Mouse (Mus musculus) monocyte, adult 5-6 weeks (primary cell): Measurements from ENCODE around the gene Atp8a1. TPM values are rescaled to one million over a fixed set of nuclear protein-coding genes. Genes with fewer than 3 reads are reported as not detected.

Experiments
- ATAC-seq: fragments of 153-309, 156-312 bp; replicated peaks from 2 replicates; pipeline ENCODE4 v1.8.0; 2017; ENCODE audit warnings: mild to moderate bottlenecking; ENCODE audit not compliant: low TSS enrichment, insufficient number of reproducible peaks, severe bottlenecking, poor library complexity, low FRiP score
- total RNA-seq: library from RNA; stranded (forward); fragments of 200-1000, 200-491, 200-594 nt; gene quantifications from 3 replicates; pipeline ENCODE4 v1.2.3, GENCODE M21; 2017

Gene Atp8a1
- total RNA-seq, 1 experiment from 2014 or later = 30.1 TPM

DNA sequence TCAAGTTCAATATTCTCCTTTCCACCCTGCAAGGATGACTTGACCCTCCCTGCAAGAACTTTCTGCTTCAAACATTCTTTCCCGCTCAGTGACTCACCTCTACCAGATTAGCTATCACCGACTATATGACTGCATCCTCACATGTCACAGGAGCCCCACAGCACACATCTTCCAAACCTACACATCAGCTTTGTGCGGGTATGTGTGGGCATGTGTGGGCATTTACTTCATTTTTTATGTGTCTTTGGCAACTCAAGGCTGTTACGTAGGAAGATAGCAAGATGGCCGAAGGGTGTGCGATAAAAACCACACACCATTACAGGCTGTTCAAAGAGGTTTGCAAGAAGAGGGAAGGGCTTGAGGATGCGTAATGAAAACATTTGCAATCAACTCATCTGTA lies 145.6 kb downstream of the Atp8a1 start:
- no peak for ATAC-seq

- ATAC-seq = no peak
These were observed 147.8 kb downstream of the Atp8a1 start for GRCm38 (mm10) chr5:67699418-67699817.

DNA sequence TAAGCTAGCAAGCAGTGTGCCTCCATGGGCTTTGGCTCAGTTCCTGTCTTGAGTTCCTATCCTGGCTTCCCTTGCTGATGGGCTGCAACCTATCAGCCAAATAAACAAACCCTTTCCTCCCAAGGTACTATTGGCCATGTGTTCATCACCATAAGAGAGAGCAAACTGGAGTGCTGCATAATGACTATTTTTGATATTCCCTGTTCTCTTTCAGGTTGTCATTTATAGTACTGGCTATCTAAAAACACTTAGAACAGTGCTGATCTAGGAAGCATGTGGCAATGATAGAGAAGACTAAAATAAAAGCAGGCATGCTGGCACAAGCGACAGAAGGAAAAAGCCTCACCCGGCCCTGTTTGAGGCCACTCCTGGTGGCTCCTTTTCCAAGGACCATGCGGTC lies 149.1 kb downstream of the Atp8a1 start:
- no peak for ATAC-seq

DNA sequence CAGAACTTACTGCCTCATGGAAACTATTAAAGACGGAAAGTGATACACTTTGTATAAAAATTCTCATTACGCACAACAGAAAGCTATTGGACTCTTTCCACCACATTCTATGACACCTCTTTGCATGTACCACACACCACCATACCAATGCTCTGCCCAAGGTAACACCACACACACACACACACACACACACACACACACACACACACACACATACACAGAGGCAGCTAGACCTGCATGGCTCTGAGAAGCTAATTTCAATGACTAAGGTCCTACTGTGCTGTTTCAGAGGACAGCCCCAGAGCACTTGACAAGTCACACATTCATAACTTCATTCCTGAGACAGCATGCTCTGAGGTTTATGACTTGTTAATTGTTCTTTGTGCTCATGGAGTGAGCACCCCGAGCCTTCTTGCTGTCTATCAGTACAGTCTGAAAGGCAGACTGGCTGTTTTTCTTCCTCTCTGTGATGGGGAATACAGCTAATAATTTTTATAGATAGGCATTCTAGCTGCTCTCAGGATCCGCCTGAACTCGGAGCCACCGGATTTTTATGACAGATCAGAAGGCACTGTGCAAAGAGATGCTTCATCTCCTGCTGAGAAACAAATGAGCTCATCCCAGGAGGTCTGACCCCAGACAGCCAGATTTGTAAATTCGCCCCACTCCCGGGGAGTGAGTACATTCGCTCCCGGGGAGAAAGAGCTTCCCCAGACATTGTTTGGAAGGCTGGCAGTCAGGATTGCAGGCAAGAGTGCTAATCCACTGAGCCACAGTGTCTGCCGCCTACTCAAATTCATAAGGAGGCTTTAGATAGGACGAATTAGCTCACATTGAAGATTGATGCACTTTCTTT lies 150.3 kb downstream of the Atp8a1 start:
- no peak for ATAC-seq

DNA sequence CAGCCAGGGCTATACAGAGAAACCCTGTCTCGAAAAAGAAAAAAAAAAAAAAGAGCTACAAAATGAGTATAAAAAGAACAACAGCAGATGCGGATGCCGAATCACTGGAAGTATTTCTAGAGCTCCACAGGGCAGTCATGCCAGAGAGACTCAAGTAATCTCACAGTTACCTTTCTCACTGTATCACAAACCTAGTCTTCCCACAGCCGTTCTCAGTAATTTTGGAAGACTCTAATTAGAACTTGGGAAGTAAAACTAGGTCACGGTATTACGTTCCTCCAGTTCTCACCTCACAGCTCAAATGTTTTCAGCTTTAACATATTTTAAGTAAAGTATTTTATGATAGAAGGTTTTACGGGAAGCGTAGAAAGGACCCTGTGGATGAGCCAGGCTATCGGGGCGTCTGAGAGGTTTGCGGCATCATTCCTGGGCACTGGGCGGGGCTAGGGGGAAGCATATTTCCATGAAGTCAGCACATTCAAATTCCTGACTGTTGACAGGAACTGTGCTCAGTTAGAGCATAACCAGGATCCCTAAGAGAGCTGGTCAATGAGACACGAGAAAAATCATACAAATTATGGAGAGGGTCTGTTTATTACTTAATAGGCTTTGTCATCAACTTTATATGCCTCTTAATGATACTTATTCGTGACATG lies 152.1 kb downstream of the Atp8a1 start:
- ATAC-seq = no peak

GRCm38 (mm10) chr5:67690336-67690735 lies 156.9 kb downstream of the Atp8a1 start:
- no peak for ATAC-seq

GRCm38 (mm10) chr5:67688001-67688400 lies 159.2 kb downstream of the Atp8a1 start:
- no peak for ATAC-seq

DNA sequence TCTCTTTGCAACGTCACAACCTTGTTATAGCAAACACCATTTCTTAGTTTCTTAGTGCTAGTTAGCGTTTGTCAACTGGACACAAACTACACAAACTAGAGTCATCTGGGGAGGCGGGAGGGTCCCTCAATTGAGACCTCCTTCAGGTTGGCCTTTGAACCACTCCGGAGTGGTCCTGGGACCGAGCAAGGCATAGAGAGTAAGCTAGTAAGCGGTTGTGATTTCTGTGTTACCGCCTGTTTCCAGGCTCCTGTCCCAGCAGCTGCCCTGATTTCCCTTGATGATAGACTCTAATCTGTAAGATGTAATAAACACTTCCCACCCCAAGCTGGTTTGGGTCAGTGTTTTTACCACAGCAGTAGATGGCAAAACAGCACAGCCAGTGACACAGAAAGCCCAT lies 161.3 kb downstream of the Atp8a1 start:
- ATAC-seq = no peak

DNA sequence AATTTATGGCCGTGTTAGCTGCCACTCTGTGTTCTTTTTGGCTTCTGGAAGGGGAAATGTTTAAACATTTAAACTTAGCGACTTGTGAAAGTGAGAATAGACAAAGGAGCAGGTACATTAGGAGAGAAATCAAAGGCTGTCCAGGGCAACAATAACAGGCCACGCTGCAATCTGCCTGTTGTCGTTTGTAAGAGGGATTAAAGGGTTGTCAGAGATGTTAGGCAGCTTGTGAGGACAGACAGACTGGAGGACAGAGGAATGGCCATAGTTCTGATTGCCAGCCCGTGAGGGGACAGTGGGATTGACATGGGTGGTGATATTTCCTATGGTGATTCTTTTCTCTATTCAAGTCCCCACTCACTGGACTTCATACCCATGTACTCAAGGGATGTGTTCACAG lies 161.8 kb downstream of the Atp8a1 start:
- no peak for ATAC-seq

GRCm38 (mm10) chr5:67678819-67679218 lies 168.4 kb downstream of the Atp8a1 start:
- ATAC-seq = no peak

GRCm38 (mm10) chr5:67673008-67673407 lies 174.2 kb downstream of the Atp8a1 start:
- ATAC-seq = no peak

DNA sequence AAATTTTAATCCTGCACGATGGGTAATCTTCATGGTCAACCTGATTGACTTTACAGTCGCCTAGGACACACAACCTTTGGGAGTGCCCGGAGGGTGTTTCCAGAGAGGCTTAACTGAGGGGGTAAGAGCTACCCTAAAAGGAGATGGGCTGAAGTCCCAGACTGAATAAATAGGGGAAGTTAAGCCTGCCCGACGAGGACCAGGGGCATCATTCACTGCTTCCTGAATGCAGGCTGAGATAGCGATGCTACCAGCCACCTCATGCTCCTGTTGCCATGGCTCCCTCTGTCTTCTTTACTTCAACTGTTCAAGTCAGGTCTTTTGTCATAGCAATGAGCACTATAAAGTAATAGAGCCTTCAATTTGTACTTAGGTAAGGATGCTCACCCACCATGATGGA lies 177.1 kb downstream of the Atp8a1 start:
- no peak for ATAC-seq

- no peak for ATAC-seq
These were observed 177.8 kb downstream of the Atp8a1 start for GRCm38 (mm10) chr5:67669436-67669896.

DNA sequence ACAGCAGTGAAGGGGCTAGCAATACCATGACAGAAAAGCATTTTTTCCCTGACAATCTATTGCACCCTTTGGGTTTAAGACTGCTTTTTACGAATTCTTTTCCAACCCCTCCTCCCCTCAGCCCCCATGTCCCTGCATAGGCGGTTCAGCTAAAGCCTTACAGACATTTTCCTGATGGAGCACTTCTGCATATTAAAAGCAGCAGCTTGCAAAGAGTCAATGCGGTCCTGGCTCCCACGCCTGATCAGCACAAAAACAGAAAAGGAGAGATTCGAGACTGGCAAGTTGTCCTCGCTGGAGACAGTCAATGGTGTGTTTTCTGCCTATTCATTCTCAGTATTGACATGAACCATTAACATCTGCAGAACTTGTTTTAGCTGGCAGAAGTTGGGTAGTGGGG lies 184.5 kb downstream of the Atp8a1 start:
- ATAC-seq = no peak

DNA sequence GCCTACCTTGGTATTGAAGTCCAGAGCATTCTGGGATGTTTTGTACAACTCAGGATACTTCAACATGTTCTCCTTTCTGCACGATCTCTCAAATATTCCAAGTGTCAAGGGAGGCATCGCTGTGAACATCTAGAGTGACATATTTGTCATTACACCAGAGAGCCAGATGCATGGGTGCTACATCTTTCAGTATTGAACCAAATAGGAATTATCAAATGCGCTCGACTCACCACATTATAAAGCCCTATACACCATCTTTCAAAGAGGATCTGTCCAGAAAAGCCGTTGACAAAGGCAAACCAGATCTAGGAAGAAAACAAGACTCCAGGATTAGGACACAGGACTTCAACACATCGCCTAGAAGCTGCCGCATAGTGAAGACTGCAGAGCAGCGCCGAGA lies 187.4 kb downstream of the Atp8a1 start:
- ATAC-seq = no peak

- no peak for ATAC-seq
These were observed 190.4 kb downstream of the Atp8a1 start for GRCm38 (mm10) chr5:67656821-67657259.

DNA sequence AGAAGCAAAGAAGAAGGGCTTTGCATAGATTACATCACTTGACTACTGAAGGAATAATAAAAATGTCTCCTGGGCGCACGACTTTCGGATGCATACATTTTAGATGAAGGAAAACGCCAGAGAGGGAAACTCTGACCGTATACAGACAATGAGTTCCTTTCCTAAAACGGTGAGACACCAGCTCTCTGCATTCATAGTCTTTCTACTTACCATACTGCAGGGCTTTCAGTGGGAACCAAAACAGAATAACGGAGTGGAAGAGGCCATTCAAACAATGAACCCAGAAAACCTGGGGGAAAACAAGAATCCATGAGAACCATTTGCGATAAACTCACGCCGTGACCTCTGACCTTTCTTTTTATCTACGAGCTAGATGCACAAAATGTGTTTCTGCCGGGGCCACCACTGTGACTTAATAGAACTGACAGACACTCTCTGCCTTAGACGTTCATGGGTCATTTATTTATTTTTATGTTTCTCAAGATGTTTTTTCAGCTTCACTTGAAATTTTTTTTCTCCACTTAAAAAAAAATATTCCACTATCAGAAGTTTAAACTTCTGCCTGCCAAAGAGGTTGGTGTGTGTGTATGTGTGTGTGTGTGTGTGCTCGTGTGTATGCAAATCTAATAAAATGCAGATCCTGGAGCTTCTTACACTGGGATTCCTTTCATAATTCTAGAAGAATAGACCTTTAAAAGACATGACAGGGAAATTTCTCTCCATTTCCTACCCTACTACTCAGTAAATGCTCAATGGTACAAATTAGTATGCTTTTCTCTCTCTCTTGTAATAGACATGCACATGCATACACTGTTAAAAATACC lies 191.3 kb downstream of the Atp8a1 start:
- ATAC-seq = no peak

- ATAC-seq = no peak
These were observed 192.7 kb downstream of the Atp8a1 start for GRCm38 (mm10) chr5:67654572-67654971.

GRCm38 (mm10) chr5:67653543-67653942 lies 193.7 kb downstream of the Atp8a1 start:
- ATAC-seq = no peak
